Mouse (Mus musculus) olfactory bulb, adult 2 months (tissue): ENCODE measurements around the gene Gsn.

Experiments
- CTCF ChIP-seq: fragments of 200-500 bp; IDR thresholded peaks from 2 replicates; pipeline ENCODE4 v1.5.1; 2012; ENCODE audit warnings: low read depth, mild to moderate bottlenecking, low read length, moderate library complexity; ENCODE audit not compliant: insufficient read depth
- POLR2A ChIP-seq: fragments of 200-500 bp; IDR thresholded peaks from 2 replicates; pipeline ENCODE4 v1.6.1; 2012; ENCODE audit warnings: mild to moderate bottlenecking, low read depth, low read length, moderate library complexity; ENCODE audit not compliant: insufficient read depth

GRCm38 (mm10) chr2:35326931-35327330 is 70.8 kb downstream of the Gsn start:
- TF ChIP-seq CTCF, result no peak
- TF ChIP-seq POLR2A, result no peak
